Mouse (Mus musculus): Measurements from ENCODE around the gene Rgma. TPM values are rescaled to one million over a fixed set of nuclear protein-coding genes. Genes with fewer than 3 reads are reported as not detected.

Gene Rgma
- polyA plus RNA-seq, 1 experiment from 2014 or later = 3.2 TPM

GRCm38 (mm10) chr7:73420827-73421226 lies 45.5 kb downstream of the Rgma start:
- H3K4me2 ChIP-seq (ENCODE audit: low read length) = no peak overlapping the region
- peaks cover 20 to 29% of the 10 kb centered on the region in 2 experiments for H3K4me1 ChIP-seq (ENCODE audit: control insufficient read depth in 2 of 2, insufficient read depth in 2 of 2, low read length in 2 of 2)
- H3K27ac ChIP-seq (replicated peaks in 1 of 2; ENCODE audit: control insufficient read depth in 1 of 2, insufficient read depth in 1 of 2, low read depth in 2 of 2, low read length in 2 of 2) = no peak overlapping the region
- no peak overlapping the region for H3K9ac ChIP-seq (ENCODE audit: low read length)
- no peaks in the 10 kb centered on the region for H3K27me3 ChIP-seq (ENCODE audit: control insufficient read depth, insufficient read depth, low read length)
- no peak for ATAC-seq (ENCODE audit: insufficient number of reproducible peaks, insufficient read depth, low FRiP score, low read depth)
- 44% methylated on average over 5 of the region's 5 CpGs for WGBS
- peaks cover 17% of the 10 kb centered on the region; the same call in 1 of the 2 replicates for H3K36me3 ChIP-seq (ENCODE audit: control insufficient read depth, insufficient read depth, low read length)
- no peak overlapping the region for H3K4me3 ChIP-seq (ENCODE audit: control insufficient read depth in 1 of 2, insufficient read depth in 1 of 2, low read depth in 1 of 2, low read length in 2 of 2)
- no peaks in the 10 kb centered on the region for H3K9me3 ChIP-seq (ENCODE audit: control insufficient read depth, low read length)

GRCm38 (mm10) chr7:73421278-73422015 lies 46.1 kb downstream of the Rgma start:
- Histone ChIP-seq H3K9ac (ENCODE audit: low read length) (no peak overlapping the region), H3K4me2 (ENCODE audit: low read length) (no peak overlapping the region), H3K9me3 (ENCODE audit: control insufficient read depth, low read length) (no peaks in the 10 kb centered on the region), H3K4me1 (ENCODE audit: control insufficient read depth in 2 of 2, insufficient read depth in 2 of 2, low read length in 2 of 2) (peaks cover 20 to 29% of the 10 kb centered on the region in 2 experiments), H3K27ac (replicated peaks in 1 of 2; ENCODE audit: control insufficient read depth in 1 of 2, insufficient read depth in 1 of 2, low read depth in 2 of 2, low read length in 2 of 2) (no peak overlapping the region), H3K27me3 (ENCODE audit: control insufficient read depth, insufficient read depth, low read length) (no peaks in the 10 kb centered on the region), H3K4me3 (ENCODE audit: control insufficient read depth in 1 of 2, insufficient read depth in 1 of 2, low read depth in 1 of 2, low read length in 2 of 2) (no peak overlapping the region), H3K36me3 (ENCODE audit: control insufficient read depth, insufficient read depth, low read length) (peaks cover 20% of the 10 kb centered on the region)
- 54% methylated on average over 9 of the region's 9 CpGs for WGBS
- ATAC-seq (ENCODE audit: insufficient number of reproducible peaks, insufficient read depth, low FRiP score, low read depth) = no peak

- Histone ChIP-seq H3K27ac (replicated peaks in 1 of 2; ENCODE audit: control insufficient read depth in 1 of 2, insufficient read depth in 1 of 2, low read depth in 2 of 2, low read length in 2 of 2) (no peak overlapping the region), H3K4me2 (ENCODE audit: low read length) (no peak overlapping the region), H3K9ac (ENCODE audit: low read length) (no peak overlapping the region), H3K4me1 (ENCODE audit: control insufficient read depth in 2 of 2, insufficient read depth in 2 of 2, low read length in 2 of 2) (peaks cover 20 to 29% of the 10 kb centered on the region in 2 experiments), H3K4me3 (ENCODE audit: control insufficient read depth in 1 of 2, insufficient read depth in 1 of 2, low read depth in 1 of 2, low read length in 2 of 2) (no peak overlapping the region), H3K36me3 (ENCODE audit: control insufficient read depth, insufficient read depth, low read length) (peaks cover 26% of the 10 kb centered on the region), H3K9me3 (ENCODE audit: control insufficient read depth, low read length) (no peaks in the 10 kb centered on the region), H3K27me3 (ENCODE audit: control insufficient read depth, insufficient read depth, low read length) (no peaks in the 10 kb centered on the region)
- ATAC-seq (ENCODE audit: insufficient number of reproducible peaks, insufficient read depth, low FRiP score, low read depth) = no peak
- WGBS = 29% methylated on average over 12 of the region's 12 CpGs
Measured at GRCm38 (mm10) chr7:73422223-73423113, 47.2 kb downstream of the Rgma start.

DNA sequence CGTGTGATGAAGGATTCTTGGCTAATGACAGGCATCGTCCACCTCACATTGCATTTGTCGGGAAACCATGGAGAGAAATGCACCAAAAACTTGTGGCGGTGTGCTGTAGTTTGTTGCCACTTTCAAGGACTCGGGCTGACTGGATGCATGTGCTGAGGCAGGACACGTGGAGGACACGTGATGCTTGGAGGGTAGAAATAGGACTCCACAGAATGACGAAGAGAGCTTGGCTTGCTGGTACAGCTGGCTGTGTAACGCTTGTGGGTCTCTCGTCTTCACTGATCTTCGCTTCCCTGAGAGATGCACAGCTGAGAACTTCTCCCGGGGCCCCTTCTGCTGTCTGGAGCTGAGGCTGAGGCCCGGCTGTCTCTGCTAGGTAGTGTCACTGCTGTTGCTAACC lies 47.9 kb downstream of the Rgma start:
- Histone ChIP-seq H3K4me2 (ENCODE audit: low read length) (no peak overlapping the region), H3K27me3 (ENCODE audit: control insufficient read depth, insufficient read depth, low read length) (no peaks in the 10 kb centered on the region), H3K9me3 (ENCODE audit: control insufficient read depth, low read length) (no peaks in the 10 kb centered on the region), H3K9ac (ENCODE audit: low read length) (no peak overlapping the region), H3K4me1 (ENCODE audit: control insufficient read depth in 2 of 2, insufficient read depth in 2 of 2, low read length in 2 of 2) (peaks cover 20 to 29% of the 10 kb centered on the region in 2 experiments), H3K36me3 (ENCODE audit: control insufficient read depth, insufficient read depth, low read length) (peaks cover 29% of the 10 kb centered on the region), H3K27ac (replicated peaks in 1 of 2; ENCODE audit: control insufficient read depth in 1 of 2, insufficient read depth in 1 of 2, low read depth in 2 of 2, low read length in 2 of 2) (no peak overlapping the region), H3K4me3 (ENCODE audit: control insufficient read depth in 1 of 2, insufficient read depth in 1 of 2, low read depth in 1 of 2, low read length in 2 of 2) (no peak overlapping the region)
- 71% methylated on average over 13 of the region's 13 CpGs for WGBS
- ATAC-seq (ENCODE audit: insufficient number of reproducible peaks, insufficient read depth, low FRiP score, low read depth) = no peak

DNA sequence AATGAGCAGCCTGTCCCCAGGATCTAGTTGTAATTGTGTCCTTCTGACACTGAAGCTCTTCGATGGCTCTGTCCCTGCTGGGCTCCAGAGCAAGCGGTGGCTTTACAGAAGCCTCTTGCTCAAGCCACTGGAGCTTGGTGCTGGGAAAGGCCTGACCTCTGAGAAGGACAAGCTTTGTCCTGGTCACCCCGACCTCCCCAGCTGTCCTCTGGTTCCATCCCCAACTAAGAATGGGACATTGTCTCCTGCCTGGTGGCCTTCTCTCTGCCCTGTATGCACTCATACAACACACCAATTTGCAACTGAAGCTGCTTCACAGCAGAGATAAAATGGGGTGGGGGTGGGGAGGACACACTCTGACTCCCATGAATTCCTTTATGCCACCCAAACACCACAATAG lies 48.9 kb downstream of the Rgma start:
- H3K9ac ChIP-seq (ENCODE audit: low read length) = no peak overlapping the region
- H3K4me1 ChIP-seq (ENCODE audit: control insufficient read depth in 2 of 2, insufficient read depth in 2 of 2, low read length in 2 of 2) = peaks cover 20 to 29% of the 10 kb centered on the region in 2 experiments
- H3K4me3 ChIP-seq (ENCODE audit: control insufficient read depth in 1 of 2, insufficient read depth in 1 of 2, low read depth in 1 of 2, low read length in 2 of 2) = no peak overlapping the region
- no peaks in the 10 kb centered on the region for H3K9me3 ChIP-seq (ENCODE audit: control insufficient read depth, low read length)
- WGBS = 46% methylated on average over 3 of the region's 3 CpGs
- peaks cover 36% of the 10 kb centered on the region for H3K36me3 ChIP-seq (ENCODE audit: control insufficient read depth, insufficient read depth, low read length)
- no peaks in the 10 kb centered on the region for H3K27me3 ChIP-seq (ENCODE audit: control insufficient read depth, insufficient read depth, low read length)
- ATAC-seq (ENCODE audit: insufficient number of reproducible peaks, insufficient read depth, low FRiP score, low read depth) = no peak
- peak overlapping the region in 1 of 2 experiments; percentile 41; a peak in 1 of 4 replicates for H3K27ac ChIP-seq (replicated peaks in 1 of 2; ENCODE audit: control insufficient read depth in 1 of 2, insufficient read depth in 1 of 2, low read depth in 2 of 2, low read length in 2 of 2)
- H3K4me2 ChIP-seq (ENCODE audit: low read length) = no peak overlapping the region

DNA sequence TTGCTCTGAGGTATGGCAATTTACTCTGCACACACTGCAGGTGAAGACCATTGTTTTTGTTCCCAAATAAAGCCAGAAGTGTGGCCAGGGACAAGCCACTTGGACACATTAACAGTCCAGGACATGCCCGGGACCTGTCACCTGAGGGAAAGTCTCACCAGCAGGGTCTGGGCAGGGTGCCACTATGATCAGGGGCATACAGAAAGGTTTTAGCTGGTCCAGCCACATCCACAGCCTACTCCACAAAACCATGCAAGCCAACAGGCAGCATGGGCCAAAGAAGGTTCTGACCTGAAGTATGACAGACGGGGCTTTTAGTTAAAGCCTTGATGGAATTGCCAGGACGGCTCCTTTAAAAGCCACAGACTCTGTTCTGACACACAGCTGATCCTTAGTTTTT lies 49.4 kb downstream of the Rgma start:
- Histone ChIP-seq H3K9ac (ENCODE audit: low read length) (no peak overlapping the region), H3K4me1 (ENCODE audit: control insufficient read depth in 2 of 2, insufficient read depth in 2 of 2, low read length in 2 of 2) (peaks cover 20 to 29% of the 10 kb centered on the region in 2 experiments), H3K4me2 (ENCODE audit: low read length) (no peak overlapping the region), H3K27ac (replicated peaks in 1 of 2; ENCODE audit: control insufficient read depth in 1 of 2, insufficient read depth in 1 of 2, low read depth in 2 of 2, low read length in 2 of 2) (peak overlapping the region; percentile 14 to 41; a peak in 1 of 4 replicates), H3K4me3 (ENCODE audit: control insufficient read depth in 1 of 2, insufficient read depth in 1 of 2, low read depth in 1 of 2, low read length in 2 of 2) (no peak overlapping the region), H3K27me3 (ENCODE audit: control insufficient read depth, insufficient read depth, low read length) (no peaks in the 10 kb centered on the region), H3K36me3 (ENCODE audit: control insufficient read depth, insufficient read depth, low read length) (peaks cover 40% of the 10 kb centered on the region), H3K9me3 (ENCODE audit: control insufficient read depth, low read length) (no peaks in the 10 kb centered on the region)
- no peak for ATAC-seq (ENCODE audit: insufficient number of reproducible peaks, insufficient read depth, low FRiP score, low read depth)
- WGBS = 59% methylated on average over 3 of the region's 3 CpGs

DNA sequence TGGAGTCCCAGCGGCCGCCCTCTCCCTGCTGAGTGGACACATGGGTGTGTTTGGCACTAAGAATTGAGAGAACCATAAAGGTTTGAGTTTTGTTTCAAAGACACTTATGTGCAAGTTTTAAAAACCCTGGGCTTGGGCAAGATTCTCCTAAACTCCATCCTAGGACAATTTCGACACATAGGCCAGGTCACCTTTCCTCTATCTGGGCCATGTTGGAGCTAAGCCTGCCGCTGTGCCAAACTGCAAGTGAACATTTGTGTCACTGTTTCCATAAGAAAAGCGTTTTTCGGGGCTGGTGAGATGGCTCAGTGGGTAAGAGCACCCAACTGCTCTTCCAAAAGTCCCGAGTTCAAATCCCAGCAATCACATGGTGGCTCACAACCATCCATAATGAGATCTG lies 50.1 kb downstream of the Rgma start:
- no peak for ATAC-seq (ENCODE audit: insufficient number of reproducible peaks, insufficient read depth, low FRiP score, low read depth)
- no peaks in the 10 kb centered on the region for H3K27me3 ChIP-seq (ENCODE audit: control insufficient read depth, insufficient read depth, low read length)
- H3K27ac ChIP-seq (replicated peaks in 1 of 2; ENCODE audit: control insufficient read depth in 1 of 2, insufficient read depth in 1 of 2, low read depth in 2 of 2, low read length in 2 of 2) = no peak overlapping the region
- H3K4me2 ChIP-seq (ENCODE audit: low read length) = no peak overlapping the region
- 91% methylated on average over 7 of the region's 7 CpGs for WGBS
- H3K9me3 ChIP-seq (ENCODE audit: control insufficient read depth, low read length) = no peaks in the 10 kb centered on the region
- H3K4me1 ChIP-seq (ENCODE audit: control insufficient read depth in 2 of 2, insufficient read depth in 2 of 2, low read length in 2 of 2) = peaks cover 20 to 29% of the 10 kb centered on the region in 2 experiments
- no peak overlapping the region for H3K4me3 ChIP-seq (ENCODE audit: control insufficient read depth in 1 of 2, insufficient read depth in 1 of 2, low read depth in 1 of 2, low read length in 2 of 2)
- peaks cover 48% of the 10 kb centered on the region for H3K36me3 ChIP-seq (ENCODE audit: control insufficient read depth, insufficient read depth, low read length)
- no peak overlapping the region for H3K9ac ChIP-seq (ENCODE audit: low read length)
